Mouse (Mus musculus): ENCODE data around the gene Slc9a8.

Gene Slc9a8

GRCm38 (mm10) chr2:167449331-167450275, 28.1 kb downstream of the Slc9a8 start:
- ATAC-seq (ENCODE audit: low TSS enrichment), result no peak

- no peak for ATAC-seq (ENCODE audit: low TSS enrichment)
Observed at GRCm38 (mm10) chr2:167450647-167451046, 29.1 kb downstream of the Slc9a8 start.

- no peak for ATAC-seq (ENCODE audit: low TSS enrichment)
Observed at GRCm38 (mm10) chr2:167453814-167454213, 32.3 kb downstream of the Slc9a8 start.

- ATAC-seq (ENCODE audit: low TSS enrichment), result no peak
Observed at GRCm38 (mm10) chr2:167456361-167457020, 35.0 kb downstream of the Slc9a8 start.

GRCm38 (mm10) chr2:167457213-167457612, 35.7 kb downstream of the Slc9a8 start:
- ATAC-seq (ENCODE audit: low TSS enrichment), result no peak

- no peak for ATAC-seq (ENCODE audit: low TSS enrichment)
Observed at GRCm38 (mm10) chr2:167458548-167458947, 37.0 kb downstream of the Slc9a8 start.

GRCm38 (mm10) chr2:167459071-167459865, 37.8 kb downstream of the Slc9a8 start:
- ATAC-seq (ENCODE audit: low TSS enrichment), result no peak

- ATAC-seq (ENCODE audit: low TSS enrichment), result no peak; the same call in 1 of the 2 replicates
Observed at GRCm38 (mm10) chr2:167462954-167463353, 41.4 kb downstream of the Slc9a8 start.

GRCm38 (mm10) chr2:167463802-167464201, 42.3 kb downstream of the Slc9a8 start:
- no peak for ATAC-seq (ENCODE audit: low TSS enrichment)

GRCm38 (mm10) chr2:167465951-167466350, 44.4 kb downstream of the Slc9a8 start:
- ATAC-seq (ENCODE audit: low TSS enrichment), result no peak

- ATAC-seq (ENCODE audit: low TSS enrichment), result no peak
Observed at GRCm38 (mm10) chr2:167467214-167467613, 45.7 kb downstream of the Slc9a8 start.

GRCm38 (mm10) chr2:167468444-167468843, 46.9 kb downstream of the Slc9a8 start:
- no peak for ATAC-seq (ENCODE audit: low TSS enrichment)

GRCm38 (mm10) chr2:167470611-167471010, 49.1 kb downstream of the Slc9a8 start:
- no peak for ATAC-seq (ENCODE audit: low TSS enrichment)

GRCm38 (mm10) chr2:167471585-167471984, 50.1 kb downstream of the Slc9a8 start:
- no peak for ATAC-seq (ENCODE audit: low TSS enrichment)

- ATAC-seq (ENCODE audit: low TSS enrichment), result no peak
Observed at GRCm38 (mm10) chr2:167474218-167474617, 52.7 kb downstream of the Slc9a8 start.

GRCm38 (mm10) chr2:167475596-167475995, 54.1 kb downstream of the Slc9a8 start:
- ATAC-seq (ENCODE audit: low TSS enrichment), result no peak

- peak; percentile 34; the same call in 1 of the 2 replicates for ATAC-seq (ENCODE audit: low TSS enrichment)
Observed at GRCm38 (mm10) chr2:167476200-167476688, 54.7 kb downstream of the Slc9a8 start.

GRCm38 (mm10) chr2:167476762-167477161, 55.2 kb downstream of the Slc9a8 start:
- no peak for ATAC-seq (ENCODE audit: low TSS enrichment)

- no peak for ATAC-seq (ENCODE audit: low TSS enrichment)
Observed at GRCm38 (mm10) chr2:167478128-167478527, 56.6 kb downstream of the Slc9a8 start.

- no peak for ATAC-seq (ENCODE audit: low TSS enrichment)
Observed at GRCm38 (mm10) chr2:167479501-167479900, 58.0 kb downstream of the Slc9a8 start.

- ATAC-seq (ENCODE audit: low TSS enrichment), result no peak
Observed at GRCm38 (mm10) chr2:167482681-167483080, 61.2 kb downstream of the Slc9a8 start.
